Mouse (Mus musculus): ENCODE results near the gene Ptges3l. TPM values are rescaled to one million over a fixed set of nuclear protein-coding genes. Genes with fewer than 3 reads are reported as not detected.

Ptges3l gene
- 2.3 and 5.0 TPM in 2 replicates for polyA plus RNA-seq (2012; rRNA removed)

DNA sequence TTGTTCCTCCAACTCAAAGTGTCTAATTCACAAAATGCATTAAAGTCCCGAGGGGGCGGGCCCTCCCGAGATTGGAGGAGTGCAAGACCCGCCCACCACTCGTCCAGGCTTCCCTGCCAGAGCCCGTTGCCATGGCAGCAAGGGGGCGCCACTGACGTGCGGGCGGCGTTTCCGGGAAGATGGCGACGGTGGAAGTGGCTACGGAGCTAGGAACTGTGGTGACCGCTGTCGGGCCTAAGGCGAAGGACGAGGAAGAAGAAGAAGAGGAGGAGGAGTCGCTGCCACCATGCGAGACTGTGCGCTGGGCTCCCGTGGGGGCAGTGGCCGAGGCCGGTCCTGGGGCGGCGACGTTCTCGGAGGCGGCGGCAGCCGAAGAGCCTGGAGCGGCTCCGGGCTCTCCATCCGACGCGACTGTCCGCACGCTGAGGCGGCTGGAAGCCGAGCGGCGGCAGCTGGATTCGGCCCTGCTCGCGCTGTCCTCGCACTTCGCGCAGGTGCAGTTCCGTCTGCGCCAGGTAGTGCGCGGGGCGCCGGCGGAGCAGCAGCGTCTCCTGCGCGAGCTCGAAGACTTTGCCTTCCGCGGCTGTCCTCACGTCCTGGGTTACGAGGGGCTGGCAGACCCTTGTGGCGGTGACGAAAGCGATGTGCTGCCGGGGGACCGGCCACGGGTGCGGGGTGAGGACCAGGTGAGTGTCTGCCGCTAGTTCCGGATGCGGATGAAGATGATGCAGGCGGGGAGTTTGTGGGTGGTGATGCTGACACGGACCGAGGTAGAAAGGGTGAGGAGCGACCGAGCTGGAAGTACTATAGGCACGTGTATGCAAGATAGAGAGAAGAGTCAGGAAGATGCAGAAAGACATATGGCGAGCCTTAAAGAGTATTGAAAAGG lies at the start of gene Ptges3l, which contains the start of gene Rundc1:
Gene Ptges3l (minus strand): TSS at position 409 of the 889 bp plus-strand sequence.
Gene Rundc1 (plus strand): TSS at position 161 of the 889 bp plus-strand sequence.

GRCm38 (mm10) chr11:101465869-101466551 lies 40.9 kb upstream of the Ptges3l start, which contains the start of gene Vat1:
Gene Vat1, minus strand, starts transcription at chr11:101466230.

GRCm38 (mm10) chr11:101464211-101465100 lies 39.3 kb upstream of the Ptges3l start, which contains the start of gene Rnd2:
Gene Rnd2, plus strand, starts transcription at chr11:101464999.

DNA sequence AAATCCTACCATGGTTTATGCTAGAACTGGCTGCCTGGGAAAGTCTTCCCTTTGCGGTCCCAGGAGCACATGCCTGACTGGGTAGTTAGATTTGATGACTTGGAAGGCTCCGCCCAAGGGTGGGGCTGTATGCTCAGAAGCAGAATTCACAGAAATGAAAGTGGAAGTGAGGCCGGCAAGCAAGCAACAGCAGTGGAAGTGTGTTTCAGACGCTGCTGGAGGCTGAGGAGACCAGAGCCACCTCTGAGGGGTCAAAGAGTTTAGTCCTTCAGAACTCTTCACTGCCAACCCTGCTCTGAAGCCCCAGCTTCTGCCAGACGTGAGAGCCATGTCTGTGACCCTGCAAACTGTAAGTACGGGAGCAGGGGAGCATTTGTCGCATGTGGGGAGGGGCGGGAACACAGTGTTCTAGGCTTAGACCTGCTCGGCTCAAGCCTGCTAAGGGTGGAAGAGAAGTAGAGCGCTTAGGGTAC lies 23.2 kb upstream of the Ptges3l start, which contains the start of gene Ifi35:
Gene Ifi35 (plus strand): TSS at position 134 of the 473 bp plus-strand sequence.

DNA sequence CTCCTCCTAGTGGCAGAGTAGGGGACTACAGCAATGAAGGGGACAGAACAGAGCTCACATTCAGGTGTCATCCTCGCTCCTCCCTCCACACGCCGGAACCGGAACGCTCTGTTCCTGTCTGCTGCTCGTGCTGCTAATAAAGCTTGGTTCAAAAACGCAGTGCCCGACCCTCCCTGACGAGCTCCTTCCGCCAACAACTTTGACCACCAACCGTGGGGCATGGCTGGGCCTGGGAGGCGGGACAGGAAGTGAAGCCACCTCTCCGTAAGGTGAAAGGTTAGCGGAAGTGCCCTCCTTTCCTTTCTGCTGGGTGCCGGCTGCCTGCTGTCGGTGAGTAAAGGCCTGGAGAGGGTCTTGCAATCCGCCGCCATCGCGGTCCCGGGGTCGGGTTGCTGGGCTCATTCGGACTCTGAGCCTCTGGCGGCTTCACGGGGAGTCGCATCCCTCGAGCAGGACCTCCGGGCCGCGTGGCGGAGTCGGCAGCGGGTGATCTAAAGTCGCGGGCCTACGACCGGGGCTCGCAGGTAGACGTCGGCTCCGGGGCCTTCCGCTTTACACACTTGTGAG lies 17.1 kb upstream of the Ptges3l start, which contains the start of gene Rpl27:
Gene Rpl27 (plus strand): TSS at position 172 of the 567 bp plus-strand sequence.

DNA sequence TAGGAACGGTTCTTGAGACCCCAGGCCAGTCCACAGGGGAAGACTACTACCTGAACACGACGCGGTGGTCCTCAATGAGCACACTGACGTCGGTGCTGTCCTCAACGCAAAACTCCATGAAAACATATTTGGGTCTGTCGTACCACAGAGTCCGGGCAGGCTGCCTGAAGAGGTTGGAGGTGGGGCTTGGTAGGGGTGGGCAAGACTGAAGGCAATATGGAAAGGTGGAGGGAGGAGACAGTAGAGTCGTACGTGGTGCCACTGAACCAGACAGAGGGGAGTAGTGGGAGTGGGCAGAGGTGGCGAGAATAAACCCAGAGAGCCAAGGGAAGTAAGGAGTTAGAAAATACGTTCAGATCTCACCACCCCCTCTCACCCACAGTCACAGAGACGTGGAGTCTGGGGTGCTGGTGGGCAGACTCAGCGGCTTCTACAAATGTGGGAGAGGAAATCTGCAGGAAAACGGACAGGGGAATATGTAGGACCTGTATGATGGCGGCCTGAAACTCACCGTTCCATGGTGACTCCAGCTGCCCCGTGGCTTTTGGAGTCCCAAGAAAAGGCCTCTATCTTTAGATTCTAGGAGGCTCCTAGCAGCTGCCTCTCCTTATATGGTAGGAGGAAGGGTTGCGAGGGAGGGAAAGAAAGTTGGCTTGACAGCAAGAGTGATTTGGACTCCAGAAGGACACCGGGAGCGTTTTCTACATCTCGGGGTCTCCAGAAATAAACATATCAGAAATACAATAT lies 855 bp downstream of the Ptges3l start, which contains the start of gene Gm27029:
Gene Gm27029 (minus strand): TSS at position 692 of the 747 bp plus-strand sequence.

DNA sequence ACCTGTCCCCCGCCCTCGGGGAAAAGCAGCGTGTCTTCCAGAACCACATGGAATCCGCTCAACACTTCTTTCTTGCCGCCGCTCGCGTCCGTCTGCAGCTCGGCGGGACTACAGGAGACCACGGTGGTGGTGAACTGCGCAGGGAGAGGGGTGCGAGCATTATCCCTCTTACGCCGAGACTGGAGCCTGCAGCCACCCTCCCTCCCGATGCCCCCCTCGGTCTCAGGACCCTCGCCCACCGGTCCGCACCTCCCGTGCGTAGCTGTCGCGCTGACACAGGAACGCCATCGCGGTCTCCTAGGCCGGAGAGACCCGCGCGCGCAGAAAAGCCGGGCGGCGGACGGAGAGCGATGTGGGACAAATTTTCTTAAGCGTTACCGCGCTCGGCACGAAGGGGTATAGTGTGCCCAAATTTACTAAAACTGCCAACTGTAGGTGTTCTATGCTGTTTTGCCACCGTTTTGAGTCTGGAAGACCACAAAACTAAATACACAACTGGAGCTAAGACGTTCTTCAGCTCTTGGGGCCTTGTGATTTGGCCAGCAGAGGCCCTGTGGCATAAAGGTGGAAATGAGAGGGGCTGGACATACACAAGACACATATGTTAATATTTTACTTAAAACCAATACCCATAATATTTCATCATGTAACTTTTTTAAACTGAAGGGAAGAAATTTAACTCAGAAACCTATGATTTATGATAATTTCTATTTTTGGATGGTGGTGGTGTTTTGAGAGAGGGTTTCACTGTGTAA lies 7.9 kb downstream of the Ptges3l start, which contains the start of gene Aarsd1:
Gene Aarsd1 (minus strand): TSS at position 515 of the 755 bp plus-strand sequence.

Other genes with a start within 250 kb of the Ptges3l start
- 0.21 and 0.28 TPM in 2 replicates for gene Ccr10, start 249.9 kb downstream of the Ptges3l start, polyA plus RNA-seq (2012; rRNA removed)
- 37.9 and 39.6 TPM in 2 replicates for gene Ezh1, start 198.9 kb downstream of the Ptges3l start, polyA plus RNA-seq (2012; rRNA removed)
- 79.4 and 81.7 TPM in 2 replicates for gene Ramp2, start 179.3 kb downstream of the Ptges3l start, polyA plus RNA-seq (2012; rRNA removed)
- 56.9 and 58.5 TPM in 2 replicates for gene Vps25, start 171.6 kb downstream of the Ptges3l start, polyA plus RNA-seq (2012; rRNA removed)
- 4.4 and 5.4 TPM in 2 replicates for gene Wnk4, start 164.8 kb downstream of the Ptges3l start, polyA plus RNA-seq (2012; rRNA removed)
- gene Cntd1, start 146.3 kb downstream of the Ptges3l start, polyA plus RNA-seq (2012; rRNA removed), result 0.66 and 0.69 TPM in 2 replicates
- gene Coa3, start 146.2 kb downstream of the Ptges3l start, polyA plus RNA-seq (2012; rRNA removed), result 165 and 213 TPM in 2 replicates
- 115 and 124 TPM in 2 replicates for gene Becn1, start 123.0 kb downstream of the Ptges3l start, polyA plus RNA-seq (2012; rRNA removed)
- gene Psme3, start 109.1 kb downstream of the Ptges3l start, polyA plus RNA-seq (2012; rRNA removed), result 103 and 105 TPM in 2 replicates
- gene Aoc2, start 100.3 kb downstream of the Ptges3l start, polyA plus RNA-seq (2012; rRNA removed), result 7.0 and 7.4 TPM in 2 replicates
- gene Aoc3, start 94.7 kb downstream of the Ptges3l start, polyA plus RNA-seq (2012; rRNA removed), result 0.52 and 0.82 TPM in 2 replicates
- gene G6pc, start 57.8 kb downstream of the Ptges3l start, polyA plus RNA-seq (2012; rRNA removed), result 0.03 and 0.05 TPM in 2 replicates
- 49.2 and 49.6 TPM in 2 replicates for gene Aarsd1, start 7.7 kb downstream of the Ptges3l start, polyA plus RNA-seq (2012; rRNA removed)
- 4.1 and 4.2 TPM in 2 replicates for gene Gm27029, start 537 bp downstream of the Ptges3l start, polyA plus RNA-seq (2012; rRNA removed)
- 29.8 and 30.1 TPM in 2 replicates for gene Rundc1, start 248 bp downstream of the Ptges3l start, polyA plus RNA-seq (2012; rRNA removed)
- gene Rpl27, start 17.0 kb upstream of the Ptges3l start, polyA plus RNA-seq (2012; rRNA removed), result 841 and 842 TPM in 2 replicates
- gene Ifi35, start 23.1 kb upstream of the Ptges3l start, polyA plus RNA-seq (2012; rRNA removed), result 6.2 and 7.4 TPM in 2 replicates
- 118 and 125 TPM in 2 replicates for gene Rnd2, start 39.7 kb upstream of the Ptges3l start, polyA plus RNA-seq (2012; rRNA removed)
- 162 and 171 TPM in 2 replicates for gene Vat1, start 40.9 kb upstream of the Ptges3l start, polyA plus RNA-seq (2012; rRNA removed)
- gene Brca1, start 126.6 kb upstream of the Ptges3l start, polyA plus RNA-seq (2012; rRNA removed), result 2.2 and 2.7 TPM in 2 replicates
- gene Nbr1, start 126.8 kb upstream of the Ptges3l start, polyA plus RNA-seq (2012; rRNA removed), result 100 and 103 TPM in 2 replicates
- 3.3 and 3.5 TPM in 2 replicates for gene Tmem106a, start 156.9 kb upstream of the Ptges3l start, polyA plus RNA-seq (2012; rRNA removed)
- not detected in 2 replicates for gene Gm11634, start 173.9 kb upstream of the Ptges3l start, polyA plus RNA-seq (2012; rRNA removed)
- gene Rdm1, start 201.9 kb upstream of the Ptges3l start, polyA plus RNA-seq (2012; rRNA removed), result 8.6 and 12.8 TPM in 2 replicates
- 27.0 and 36.2 TPM in 2 replicates for gene Arl4d, start 240.2 kb upstream of the Ptges3l start, polyA plus RNA-seq (2012; rRNA removed)

Measured in central nervous system, embryonic 18 days (tissue).